Mouse (Mus musculus) macrophage (primary cell): ENCODE measurements around the gene Hexim2. TPM values are rescaled to one million over a fixed set of nuclear protein-coding genes. Genes with fewer than 3 reads are reported as not detected.
A peak's percentile ranks its signal among the peaks of the same experiment; 100 is the strongest.

ENCODE experiments used
- H3K27ac ChIP-seq: fragments of 350-480 bp; formaldehyde crosslinking; 2 replicates; pipeline ENCODE4 v1.9.0; 2021
- H3K36me3 ChIP-seq: fragments of 350-480 bp; formaldehyde crosslinking; 2 replicates; pipeline ENCODE4 v1.9.0; 2021; ENCODE audit errors: inconsistent target
- H3K4me3 ChIP-seq: fragments of 350-480 bp; formaldehyde crosslinking; 2 replicates; pipeline ENCODE4 v1.9.0; 2021; ENCODE audit errors: inconsistent target
- H3K79me2 ChIP-seq: fragments of 350-480 bp; formaldehyde crosslinking; 2 replicates; pipeline ENCODE4 v1.9.0; 2021; ENCODE audit errors: inconsistent target
- WGBS: methylation state at CpG from one replicate; pipeline ENCODE4 v1.1.7; 2026; ENCODE audit warnings: inconsistent platforms; ENCODE audit not compliant: missing documents; 5-methylcytosine and 5-hydroxymethylcytosine counted together
- polyA plus RNA-seq: library from polyadenylated mRNA; stranded (reverse); fragments of 250-400 nt; gene quantifications from 3 replicates; pipeline ENCODE4 v1.2.4, GENCODE M21; 2018; ENCODE audit warnings: inconsistent platforms

Hexim2 gene
- polyA plus RNA-seq, 1 experiment from 2014 or later: 0.98 TPM

- peak overlapping the region; percentile 85 for H3K4me3 ChIP-seq
- WGBS: 48% methylated on average over 7 of the region's 8 CpGs
- no peaks in the 10 kb centered on the region for H3K79me2 ChIP-seq
- 0 out of 2 replicates have a peak overlapping the region, but pooled peaks have one; percentile 12 for H3K27ac ChIP-seq
- H3K36me3 ChIP-seq: no peaks in the 10 kb centered on the region
Measured at GRCm38 (mm10) chr11:103103621-103104020, 28.6 kb upstream of the Hexim2 start.

- Histone ChIP-seq H3K4me3 (no peak overlapping the region), H3K27ac (no peak overlapping the region), H3K79me2 (no peaks in the 10 kb centered on the region), H3K36me3 (no peaks in the 10 kb centered on the region)
- 92% methylated on average over 7 of the region's 7 CpGs for WGBS
Measured at GRCm38 (mm10) chr11:103104469-103104868, 27.8 kb upstream of the Hexim2 start.

GRCm38 (mm10) chr11:103105180-103105725, 27.0 kb upstream of the Hexim2 start:
- Histone ChIP-seq H3K79me2 (no peaks in the 10 kb centered on the region), H3K27ac (no peak overlapping the region), H3K36me3 (no peaks in the 10 kb centered on the region), H3K4me3 (no peak overlapping the region)
- 95% methylated on average over 13 of the region's 14 CpGs for WGBS

GRCm38 (mm10) chr11:103105810-103106209, 26.4 kb upstream of the Hexim2 start:
- 94% methylated on average over 6 of the region's 6 CpGs for WGBS
- no peaks in the 10 kb centered on the region for H3K36me3 ChIP-seq
- no peak overlapping the region for H3K27ac ChIP-seq
- H3K4me3 ChIP-seq: no peak overlapping the region
- H3K79me2 ChIP-seq: no peaks in the 10 kb centered on the region

GRCm38 (mm10) chr11:103106386-103106785, 25.8 kb upstream of the Hexim2 start:
- H3K27ac ChIP-seq: no peak overlapping the region
- WGBS: 90% methylated on average over 3 of the region's 4 CpGs
- no peaks in the 10 kb centered on the region for H3K79me2 ChIP-seq
- H3K36me3 ChIP-seq: no peaks in the 10 kb centered on the region
- no peak overlapping the region for H3K4me3 ChIP-seq

- H3K27ac ChIP-seq: no peak overlapping the region
- H3K79me2 ChIP-seq: peaks cover 7% of the 10 kb centered on the region; the same call in 1 of the 2 replicates
- whole genome bisulfite sequencing: 85% methylated on average over 10 of the region's 10 CpGs
- no peaks in the 10 kb centered on the region for H3K36me3 ChIP-seq
- no peak overlapping the region for H3K4me3 ChIP-seq
Measured at GRCm38 (mm10) chr11:103111301-103111700, 20.9 kb upstream of the Hexim2 start.

GRCm38 (mm10) chr11:103111881-103112551, 20.2 kb upstream of the Hexim2 start:
- 16% methylated on average over 28 of the region's 28 CpGs for WGBS
- no peak overlapping the region for H3K27ac ChIP-seq
- peaks cover 11% of the 10 kb centered on the region; the same call in 1 of the 2 replicates for H3K79me2 ChIP-seq
- no peaks in the 10 kb centered on the region for H3K36me3 ChIP-seq
- H3K4me3 ChIP-seq: no peak overlapping the region

- peaks cover 17% of the 10 kb centered on the region; the same call in 1 of the 2 replicates for H3K79me2 ChIP-seq
- WGBS: 79% methylated on average over 9 of the region's 9 CpGs
- H3K27ac ChIP-seq: no peak overlapping the region
- H3K36me3 ChIP-seq: no peaks in the 10 kb centered on the region
- no peak overlapping the region for H3K4me3 ChIP-seq
Measured at GRCm38 (mm10) chr11:103112552-103112912, 19.7 kb upstream of the Hexim2 start.

- no peak overlapping the region for H3K27ac ChIP-seq
- no peak overlapping the region for H3K4me3 ChIP-seq
- peaks cover 21% of the 10 kb centered on the region; the same call in 1 of the 2 replicates for H3K79me2 ChIP-seq
- WGBS: 89% methylated on average over 12 of the region's 12 CpGs
- no peaks in the 10 kb centered on the region for H3K36me3 ChIP-seq
Measured at GRCm38 (mm10) chr11:103113005-103113404, 19.2 kb upstream of the Hexim2 start.

- H3K79me2 ChIP-seq: peaks cover 29% of the 10 kb centered on the region; the same call in 1 of the 2 replicates
- no peaks in the 10 kb centered on the region for H3K36me3 ChIP-seq
- H3K4me3 ChIP-seq: no peak overlapping the region
- H3K27ac ChIP-seq: no peak overlapping the region
- 93% methylated on average over 4 of the region's 4 CpGs for WGBS
Measured at GRCm38 (mm10) chr11:103113771-103114170, 18.5 kb upstream of the Hexim2 start.

GRCm38 (mm10) chr11:103114270-103114943, 17.8 kb upstream of the Hexim2 start:
- peak overlapping the region; percentile 95 for H3K27ac ChIP-seq
- 84% methylated on average over 11 of the region's 11 CpGs for WGBS
- H3K4me3 ChIP-seq: peak overlapping the region; percentile 80
- H3K79me2 ChIP-seq: peaks cover 29% of the 10 kb centered on the region; the same call in 1 of the 2 replicates
- no peaks in the 10 kb centered on the region for H3K36me3 ChIP-seq

- Histone ChIP-seq H3K36me3 (no peaks in the 10 kb centered on the region), H3K27ac (peak overlapping the region; percentile 95), H3K4me3 (peak overlapping the region; percentile 80), H3K79me2 (peaks cover 29% of the 10 kb centered on the region; the same call in 1 of the 2 replicates)
- 1% methylated on average over 34 of the region's 34 CpGs for WGBS
Measured at GRCm38 (mm10) chr11:103115163-103116007, 16.8 kb upstream of the Hexim2 start.

- 1% methylated on average over 53 of the region's 53 CpGs for WGBS
- Histone ChIP-seq H3K4me3 (peak within 1 kb of the TSS; percentile 80), H3K79me2 (peaks cover 29% of the 10 kb centered on the region; the same call in 1 of the 2 replicates), H3K27ac (peak within 1 kb of the TSS; percentile 95), H3K36me3 (no peaks in the 10 kb centered on the region)
Measured at GRCm38 (mm10) chr11:103116008-103116818, 16.0 kb upstream of the Hexim2 start, which contains the start of gene Hexim1. TSS of gene Hexim1 (plus strand) at chr11:103116231.
